Mouse (Mus musculus): ENCODE results near the gene Disc1. TPM values are rescaled to one million over a fixed set of nuclear protein-coding genes. Genes with fewer than 3 reads are reported as not detected.
A peak's percentile ranks its signal among the peaks of the same experiment; 100 is the strongest.

The Disc1 gene
- 0.97 and 1.0 TPM in 2 replicates for polyA plus RNA-seq (2015; fragmentation: Nextera tagmentation; extraction: Ambion mirVana)

DNA sequence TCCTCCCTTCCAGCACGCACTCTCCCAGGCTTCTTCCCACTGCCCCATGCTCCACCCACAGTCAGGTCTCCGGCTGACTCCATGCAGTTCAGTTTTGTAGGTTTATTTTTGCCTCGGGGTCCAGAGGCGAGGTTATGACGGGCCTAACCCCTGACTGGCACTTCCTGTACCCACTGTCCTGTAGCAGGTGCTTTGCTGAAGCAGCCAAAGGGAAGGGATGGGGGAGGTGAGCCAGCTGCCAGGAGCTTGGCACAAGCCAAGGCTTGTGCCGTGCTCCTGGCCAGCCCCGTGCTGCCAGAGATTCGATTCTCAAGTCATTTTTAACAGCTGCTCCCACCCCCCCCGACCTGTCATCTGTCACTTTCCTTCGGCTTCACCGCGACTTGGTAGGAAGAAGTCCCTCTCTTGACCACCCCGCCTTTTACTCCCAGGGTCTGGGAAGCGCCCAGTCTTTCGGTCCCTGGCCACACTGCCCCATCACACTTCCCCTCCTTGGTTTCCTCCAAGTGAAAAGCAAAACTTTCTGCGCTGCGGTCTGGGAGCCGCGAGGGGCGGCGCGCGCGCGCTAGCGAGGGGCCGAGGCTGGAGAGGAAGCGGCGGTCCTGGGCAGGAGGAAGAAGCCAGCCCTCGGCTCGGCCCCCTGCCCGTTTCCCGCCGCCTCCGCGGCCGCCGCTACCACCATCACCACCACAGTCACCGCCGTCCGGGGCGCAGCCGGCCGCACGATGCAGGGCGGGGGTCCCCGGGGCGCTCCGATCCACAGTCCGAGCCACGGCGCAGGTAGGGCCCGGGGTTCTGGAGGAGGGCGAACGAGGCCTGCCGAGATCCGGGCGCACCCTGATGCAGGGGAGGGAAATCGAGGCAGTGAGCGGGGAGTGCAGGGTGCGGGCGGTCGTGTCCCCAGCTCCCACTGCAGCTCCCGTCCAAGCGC, at the start of gene Disc1:
TSS of gene Disc1 (plus strand) at position 691 of the 931 bp plus-strand sequence.
- peak within 1 kb of the TSS; percentile 56 for H3K4me3 ChIP-seq (ENCODE audit: low read depth, low read length)
- ATAC-seq (peak; percentile 52), DNase-seq (ENCODE audit: low spot score) (peak; percentile 49)
- peak within 1 kb of the TSS; percentile 90 for H3K27ac ChIP-seq (ENCODE audit: low read length)
- no peaks in the 10 kb centered on the region for H3K9me3 ChIP-seq (ENCODE audit: low read length)
- no peaks in the 10 kb centered on the region for H3K36me3 ChIP-seq (ENCODE audit: insufficient read depth, low read length)
- TF ChIP-seq EP300 (IDR thresholded peaks at IDR 0.05) (no peak), CTCF (IDR thresholded peaks at IDR 0.05) (no peak)
- H3K9ac ChIP-seq (replicated peaks; ENCODE audit: low read depth), result peak within 1 kb of the TSS; percentile 76
- peak within 1 kb of the TSS; percentile 92 for H3K4me2 ChIP-seq (replicated peaks; ENCODE audit: low read depth, low read length)
- H3K27me3 ChIP-seq (replicated peaks; ENCODE audit: insufficient read depth, low read length), result no peaks in the 10 kb centered on the region
- no peaks in the 10 kb centered on the region for H3K4me1 ChIP-seq (ENCODE audit: insufficient read depth, low read depth, low read length)
- WGBS, result 3% methylated on average over 55 of the region's 65 CpGs

DNA sequence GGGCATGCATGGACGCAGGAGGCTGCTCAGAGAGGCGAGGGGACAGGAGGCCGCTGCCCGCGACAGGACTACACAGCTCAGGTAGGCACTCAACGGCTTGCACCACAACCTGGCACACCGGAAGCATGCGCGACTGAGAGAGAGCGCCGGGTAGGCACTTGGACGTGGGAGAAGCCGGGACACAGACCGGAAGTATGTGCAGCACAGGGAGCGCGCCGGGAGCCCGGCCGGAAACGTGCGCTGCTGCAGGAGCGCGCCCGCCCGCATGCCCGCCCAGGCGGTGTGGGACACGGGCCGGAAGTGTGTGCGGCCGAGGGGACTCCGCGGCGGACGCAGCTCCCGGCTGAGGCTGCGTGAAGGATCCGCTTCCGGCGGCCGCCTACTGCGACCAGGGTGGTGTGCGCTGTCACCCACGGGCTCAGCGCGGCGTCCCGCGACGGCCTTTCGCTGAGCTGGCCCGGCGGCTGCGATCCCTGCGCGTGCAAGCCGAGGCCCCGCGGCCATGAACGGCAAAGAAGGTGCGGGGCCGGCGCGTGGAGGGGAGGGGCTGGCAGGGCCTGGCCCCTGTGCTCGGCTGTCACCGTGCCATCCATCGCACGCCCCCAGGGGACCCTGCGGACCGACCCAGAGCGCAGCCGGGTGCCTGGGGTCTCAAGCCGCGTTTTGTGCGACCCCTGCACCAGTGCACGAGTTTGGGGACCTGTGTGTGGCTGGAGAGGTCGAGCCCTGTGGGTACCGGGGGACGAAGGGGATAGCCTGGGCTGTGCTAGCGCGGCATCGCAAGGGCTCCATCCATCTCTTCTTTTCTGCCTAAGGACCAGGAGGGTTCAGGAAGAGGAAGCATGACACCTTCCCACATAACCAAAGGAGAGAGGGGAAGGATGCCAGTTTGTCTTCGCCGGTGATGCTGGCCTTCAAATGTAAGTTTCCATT, 41.0 kb upstream of the Disc1 start, which contains the start of gene Tsnax:
TSS of gene Tsnax (plus strand) at position 303 of the 933 bp plus-strand sequence.
- H3K4me2 ChIP-seq (replicated peaks; ENCODE audit: low read depth, low read length), result peak within 1 kb of the TSS; percentile 90
- DNase-seq (ENCODE audit: low spot score) (peak; percentile 97), ATAC-seq (peak; percentile 100)
- 0 out of 2 replicates have a peak, but pooled peaks cover 5% of the 10 kb centered on the region for H3K4me1 ChIP-seq (ENCODE audit: insufficient read depth, low read depth, low read length)
- TF ChIP-seq CTCF (IDR thresholded peaks at IDR 0.05) (peak; percentile 20), EP300 (IDR thresholded peaks at IDR 0.05) (no peak)
- no peaks in the 10 kb centered on the region for H3K27me3 ChIP-seq (replicated peaks; ENCODE audit: insufficient read depth, low read length)
- H3K27ac ChIP-seq (ENCODE audit: low read length), result peak within 1 kb of the TSS; percentile 76
- H3K4me3 ChIP-seq (ENCODE audit: low read depth, low read length), result peak within 1 kb of the TSS; percentile 92
- peak within 1 kb of the TSS; percentile 88 for H3K9ac ChIP-seq (replicated peaks; ENCODE audit: low read depth)
- 3% methylated on average over 48 of the region's 84 CpGs for WGBS
- 0 out of 2 replicates have a peak, but pooled peaks cover 5% of the 10 kb centered on the region for H3K36me3 ChIP-seq (ENCODE audit: insufficient read depth, low read length)
- H3K9me3 ChIP-seq (ENCODE audit: low read length), result no peaks in the 10 kb centered on the region

DNA sequence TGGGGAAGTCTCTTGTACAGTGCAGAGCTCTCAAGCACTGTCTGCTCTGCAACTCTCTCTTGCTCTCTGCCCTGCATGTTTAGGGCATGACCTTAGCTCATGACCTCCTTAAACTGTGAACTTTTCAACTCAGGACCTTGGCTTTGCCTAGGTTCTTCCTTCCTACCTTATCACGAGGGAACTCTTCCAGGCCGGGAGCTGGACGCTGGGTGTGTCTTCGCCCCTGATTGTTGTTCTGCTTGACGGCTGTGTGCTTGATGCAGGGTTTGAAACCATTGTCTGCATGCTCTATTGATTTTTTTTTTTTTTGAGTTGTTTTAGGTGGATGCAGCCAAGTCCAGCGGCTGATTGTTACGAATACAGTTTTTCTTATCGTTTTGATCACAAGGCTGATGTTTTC, 29.9 kb upstream of the Disc1 start:
- Histone ChIP-seq H3K4me2 (replicated peaks; ENCODE audit: low read depth, low read length) (no peak overlapping the region), H3K9ac (replicated peaks; ENCODE audit: low read depth) (no peak overlapping the region), H3K27ac (ENCODE audit: low read length) (no peak overlapping the region), H3K27me3 (replicated peaks; ENCODE audit: insufficient read depth, low read length) (no peaks in the 10 kb centered on the region), H3K4me1 (ENCODE audit: insufficient read depth, low read depth, low read length) (no peaks in the 10 kb centered on the region), H3K9me3 (ENCODE audit: low read length) (no peaks in the 10 kb centered on the region), H3K36me3 (ENCODE audit: insufficient read depth, low read length) (peaks cover 22% of the 10 kb centered on the region; the same call in 1 of the 2 replicates), H3K4me3 (ENCODE audit: low read depth, low read length) (no peak overlapping the region)
- TF ChIP-seq CTCF (IDR thresholded peaks at IDR 0.05) (no peak), EP300 (IDR thresholded peaks at IDR 0.05) (no peak)
- 84% methylated on average over 8 of the region's 8 CpGs for WGBS
- no peak for ATAC-seq
- no peak for DNase-seq (ENCODE audit: low spot score)

DNA sequence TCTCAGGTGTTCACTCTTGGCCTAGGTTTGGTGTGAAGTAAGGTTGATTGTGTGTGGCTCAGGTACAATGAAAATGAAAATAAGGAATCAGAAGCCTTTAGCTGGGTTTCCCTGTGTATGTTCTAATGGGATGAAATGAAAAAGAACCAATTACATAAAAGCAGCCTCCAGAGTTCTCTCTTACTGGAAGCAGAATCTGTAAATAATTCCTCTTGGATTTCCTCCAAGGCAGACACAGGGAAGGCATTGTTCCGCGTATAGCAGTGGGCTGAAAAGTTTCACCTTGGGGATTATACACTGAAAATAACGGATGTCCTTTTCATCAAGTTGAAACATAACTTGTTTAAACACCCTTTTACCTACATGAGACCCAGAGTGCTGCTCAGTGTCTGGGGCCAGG, 26.8 kb upstream of the Disc1 start:
- Histone ChIP-seq H3K27ac (ENCODE audit: low read length) (no peak overlapping the region), H3K9ac (replicated peaks; ENCODE audit: low read depth) (no peak overlapping the region), H3K4me2 (replicated peaks; ENCODE audit: low read depth, low read length) (no peak overlapping the region), H3K4me3 (ENCODE audit: low read depth, low read length) (no peak overlapping the region), H3K4me1 (ENCODE audit: insufficient read depth, low read depth, low read length) (no peaks in the 10 kb centered on the region), H3K36me3 (ENCODE audit: insufficient read depth, low read length) (peaks cover 41% of the 10 kb centered on the region; the same call in 1 of the 2 replicates), H3K27me3 (replicated peaks; ENCODE audit: insufficient read depth, low read length) (no peaks in the 10 kb centered on the region), H3K9me3 (ENCODE audit: low read length) (no peaks in the 10 kb centered on the region)
- DNase-seq (ENCODE audit: low spot score) (no peak), ATAC-seq (no peak)
- TF ChIP-seq EP300 (IDR thresholded peaks at IDR 0.05) (no peak), CTCF (IDR thresholded peaks at IDR 0.05) (no peak)
- WGBS, result 45% methylated on average over 3 of the region's 3 CpGs

DNA sequence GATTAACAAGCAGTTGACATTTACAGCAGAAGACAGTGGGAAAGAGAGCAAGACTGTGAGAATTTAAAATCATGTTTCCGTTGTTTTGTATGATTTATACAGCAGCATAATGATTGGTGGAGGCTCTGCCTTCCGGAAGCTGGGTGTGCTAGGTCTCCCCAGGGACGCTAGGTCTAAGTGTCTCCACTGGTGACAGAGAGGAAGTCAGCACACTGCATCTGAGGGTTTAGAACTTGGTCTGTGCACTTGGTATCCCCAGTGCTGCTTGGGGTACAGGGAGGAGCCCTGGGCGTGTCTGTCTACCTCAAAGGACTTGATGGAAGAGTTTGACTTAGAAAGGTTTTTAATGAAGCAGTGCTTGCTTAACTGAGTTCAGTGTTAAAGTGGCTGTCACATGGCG, 25.2 kb upstream of the Disc1 start:
- WGBS, result 93% methylated on average over 5 of the region's 5 CpGs
- Histone ChIP-seq H3K27me3 (replicated peaks; ENCODE audit: insufficient read depth, low read length) (no peaks in the 10 kb centered on the region), H3K9me3 (ENCODE audit: low read length) (no peaks in the 10 kb centered on the region), H3K36me3 (ENCODE audit: insufficient read depth, low read length) (peaks cover 41% of the 10 kb centered on the region; the same call in 1 of the 2 replicates), H3K27ac (ENCODE audit: low read length) (no peak overlapping the region), H3K4me3 (ENCODE audit: low read depth, low read length) (no peak overlapping the region), H3K9ac (replicated peaks; ENCODE audit: low read depth) (no peak overlapping the region), H3K4me1 (ENCODE audit: insufficient read depth, low read depth, low read length) (no peaks in the 10 kb centered on the region), H3K4me2 (replicated peaks; ENCODE audit: low read depth, low read length) (no peak overlapping the region)
- no peak for ATAC-seq
- TF ChIP-seq CTCF (IDR thresholded peaks at IDR 0.05) (no peak), EP300 (IDR thresholded peaks at IDR 0.05) (no peak)
- no peak for DNase-seq (ENCODE audit: low spot score)
